Mouse (Mus musculus) liver, embryonic 16.5 days (tissue): ENCODE measurements around the gene Gucy2c. TPM values are rescaled to one million over a fixed set of nuclear protein-coding genes. Genes with fewer than 3 reads are reported as not detected.

Experiments
- ATAC-seq: fragments of 200-750 bp; cut with Nextera tagmentation; 2 replicates; pipeline ENCODE4 v1.8.0; 2017; ENCODE audit warnings: low read depth, mild to moderate bottlenecking, moderate number of reproducible peaks, moderate library complexity
- H3K27ac ChIP-seq: fragments of 300-500 bp; sonication (generic); 2 replicates; pipeline ENCODE4 v1.5.1; 2014; ENCODE audit warnings: mild to moderate bottlenecking, low read length
- H3K27me3 ChIP-seq: fragments of 300-500 bp; sonication (generic); 2 replicates; pipeline ENCODE4 v1.6.1; 2014; ENCODE audit warnings: low read depth, low read length, mixed read lengths; ENCODE audit not compliant: control insufficient read depth, insufficient read depth
- H3K36me3 ChIP-seq: fragments of 300-500 bp; sonication (generic); 2 replicates; pipeline ENCODE4 v1.6.1; 2014; ENCODE audit warnings: mild to moderate bottlenecking; ENCODE audit not compliant: control insufficient read depth, insufficient read depth
- H3K4me1 ChIP-seq: fragments of 300-500 bp; sonication (generic); 2 replicates; pipeline ENCODE4 v1.6.1; 2014; ENCODE audit warnings: low read depth, low read length, mixed read lengths; ENCODE audit not compliant: control insufficient read depth
- H3K4me2 ChIP-seq: fragments of 300-500 bp; sonication (generic); 2 replicates; pipeline ENCODE4 v1.6.1; 2014; ENCODE audit warnings: low read depth, low read length, mixed read lengths
- H3K4me3 ChIP-seq: fragments of 300-500 bp; sonication (generic); 2 replicates; pipeline ENCODE4 v1.5.1; 2014; ENCODE audit warnings: low read depth, mild to moderate bottlenecking, low read length
- H3K9ac ChIP-seq: fragments of 300-500 bp; sonication (generic); 2 replicates; pipeline ENCODE4 v1.6.1; 2014; ENCODE audit warnings: low read depth, low read length
- H3K9me3 ChIP-seq: fragments of 300-500 bp; sonication (generic); replicated peaks from 2 replicates; pipeline ENCODE4 v1.6.1; 2016; ENCODE audit warnings: low read length; ENCODE audit not compliant: control insufficient read depth
- WGBS: fragments of 180-500 bp; shearing (Covaris S2); extraction: QIAGEN DNeasy Blood & Tissue Kit; methylation state at CpG from one replicate; pipeline ENCODE4 v1.1.7; 2014; ENCODE audit not compliant: insufficient replicate concordance; 5-methylcytosine and 5-hydroxymethylcytosine counted together
- polyA plus RNA-seq: library from polyadenylated mRNA; unstranded; fragments of >200 nt; fragmentation: Nextera tagmentation; extraction: Ambion mirVana; gene quantifications from 2 replicates; pipeline ENCODE4 v1.2.1, GENCODE M21; 2015

Gene Gucy2c
- polyA plus RNA-seq, 1 experiment from 2014 or later = 0.60 TPM

- 55% methylated on average over 6 of the region's 6 CpGs for WGBS
Observed at GRCm38 (mm10) chr6:136795850-136796249, 14.3 kb upstream of the Gucy2c start.

DNA sequence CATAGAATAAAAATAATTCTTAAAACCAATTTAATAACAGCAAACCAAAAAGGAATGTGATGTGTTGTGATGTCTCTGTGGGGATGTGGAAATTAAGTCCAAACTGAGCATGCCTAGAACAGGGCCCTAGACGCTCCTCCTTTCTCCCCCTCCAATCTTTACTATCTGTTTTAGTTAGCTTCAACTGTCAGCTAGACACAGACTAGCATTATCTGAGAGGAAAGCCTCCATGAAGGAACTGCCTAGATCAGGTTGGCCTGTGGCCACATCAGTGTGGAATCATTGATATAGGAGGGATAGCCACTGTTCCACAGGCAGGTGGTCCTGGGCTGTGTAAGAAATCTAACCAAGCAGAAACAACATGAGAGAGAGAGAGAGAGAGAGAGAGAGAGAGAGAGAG is 13.5 kb upstream of the Gucy2c start:
- no peaks in the 10 kb centered on the region for H3K9me3 ChIP-seq
- ATAC-seq = no peak
- 23% methylated on average over 1 of the region's 1 CpGs for WGBS
- no peak overlapping the region for H3K4me2 ChIP-seq
- H3K27me3 ChIP-seq = peaks cover 9% of the 10 kb centered on the region
- no peak overlapping the region for H3K4me3 ChIP-seq
- peaks cover 28% of the 10 kb centered on the region for H3K4me1 ChIP-seq
- no peak overlapping the region for H3K9ac ChIP-seq
- H3K36me3 ChIP-seq = no peaks in the 10 kb centered on the region
- no peak overlapping the region for H3K27ac ChIP-seq

More at GRCm38 (mm10) chr6:136795850-136796249, 14.3 kb upstream of the Gucy2c start:
- H3K4me3 ChIP-seq = no peak overlapping the region
- H3K27ac ChIP-seq = no peak overlapping the region
- peaks cover 9% of the 10 kb centered on the region for H3K27me3 ChIP-seq
- no peak overlapping the region for H3K4me2 ChIP-seq
- no peaks in the 10 kb centered on the region for H3K36me3 ChIP-seq
- H3K9ac ChIP-seq = no peak overlapping the region
- H3K4me1 ChIP-seq = peaks cover 31% of the 10 kb centered on the region
- no peak for ATAC-seq
- no peaks in the 10 kb centered on the region for H3K9me3 ChIP-seq

- no peak overlapping the region for H3K27ac ChIP-seq
- ATAC-seq = no peak
- H3K36me3 ChIP-seq = no peaks in the 10 kb centered on the region
- under 1% methylated on average over 24 of the region's 24 CpGs for WGBS
- H3K9me3 ChIP-seq = no peaks in the 10 kb centered on the region
- peak overlapping the region; percentile 53 for H3K4me3 ChIP-seq
- peak overlapping the region; percentile 68 for H3K4me2 ChIP-seq
- H3K4me1 ChIP-seq = peaks cover 28% of the 10 kb centered on the region
- peak overlapping the region; percentile 58 for H3K9ac ChIP-seq
- H3K27me3 ChIP-seq = peaks cover 9% of the 10 kb centered on the region
Observed at GRCm38 (mm10) chr6:136793831-136794525, 12.4 kb upstream of the Gucy2c start.

GRCm38 (mm10) chr6:136792884-136793758 is 11.6 kb upstream of the Gucy2c start:
- Histone ChIP-seq H3K9ac (peak overlapping the region; percentile 58; the same call in 1 of the 2 replicates), H3K27me3 (peaks cover 9% of the 10 kb centered on the region), H3K9me3 (no peaks in the 10 kb centered on the region), H3K36me3 (no peaks in the 10 kb centered on the region), H3K27ac (no peak overlapping the region), H3K4me2 (peak overlapping the region; percentile 68), H3K4me1 (peaks cover 28% of the 10 kb centered on the region), H3K4me3 (peak overlapping the region; percentile 53)
- no peak for ATAC-seq
- 20% methylated on average over 16 of the region's 16 CpGs for WGBS

DNA sequence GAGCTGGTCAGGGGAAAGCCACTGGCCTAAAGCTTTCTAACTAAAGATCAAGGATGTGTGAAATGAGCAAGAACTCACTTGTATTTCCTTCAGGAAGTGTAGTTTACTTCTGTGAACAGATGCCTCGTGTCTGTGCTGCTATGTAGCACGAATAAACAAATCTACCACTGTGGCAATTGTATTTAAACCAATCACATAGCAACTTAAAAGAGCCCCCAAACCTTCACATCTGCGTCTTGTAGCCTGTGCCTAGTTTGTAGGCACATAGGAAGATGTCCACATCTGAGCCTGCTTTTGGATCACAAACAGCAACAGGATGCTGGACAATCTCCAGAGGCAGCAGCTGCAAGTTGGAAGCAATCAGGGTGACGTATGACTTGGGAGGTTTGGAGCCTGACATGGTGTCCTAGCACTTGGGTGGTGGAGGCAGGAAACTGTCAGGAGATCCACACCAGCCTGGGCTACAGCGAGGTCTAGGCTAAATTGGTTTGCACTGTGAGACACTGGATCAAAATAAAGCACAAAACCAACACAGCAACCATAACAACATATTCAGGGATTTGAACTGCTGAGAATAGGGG is 7.9 kb upstream of the Gucy2c start:
- Histone ChIP-seq H3K36me3 (no peaks in the 10 kb centered on the region), H3K9me3 (no peaks in the 10 kb centered on the region), H3K27ac (no peak overlapping the region), H3K4me3 (no peak overlapping the region), H3K9ac (no peak overlapping the region), H3K4me2 (no peak overlapping the region), H3K4me1 (peaks cover 12% of the 10 kb centered on the region), H3K27me3 (peaks cover 9% of the 10 kb centered on the region)
- 50% methylated on average over 5 of the region's 5 CpGs for WGBS
- ATAC-seq = no peak

- no peaks in the 10 kb centered on the region for H3K27me3 ChIP-seq
- H3K9ac ChIP-seq = no peak overlapping the region
- 74% methylated on average over 9 of the region's 9 CpGs for WGBS
- H3K4me2 ChIP-seq = no peak overlapping the region
- ATAC-seq = no peak
- H3K9me3 ChIP-seq = no peaks in the 10 kb centered on the region
- no peak overlapping the region for H3K4me3 ChIP-seq
- H3K27ac ChIP-seq = no peak overlapping the region
- H3K4me1 ChIP-seq = no peaks in the 10 kb centered on the region
- H3K36me3 ChIP-seq = no peaks in the 10 kb centered on the region
Observed at GRCm38 (mm10) chr6:136782761-136783160, 1.2 kb upstream of the Gucy2c start.

DNA sequence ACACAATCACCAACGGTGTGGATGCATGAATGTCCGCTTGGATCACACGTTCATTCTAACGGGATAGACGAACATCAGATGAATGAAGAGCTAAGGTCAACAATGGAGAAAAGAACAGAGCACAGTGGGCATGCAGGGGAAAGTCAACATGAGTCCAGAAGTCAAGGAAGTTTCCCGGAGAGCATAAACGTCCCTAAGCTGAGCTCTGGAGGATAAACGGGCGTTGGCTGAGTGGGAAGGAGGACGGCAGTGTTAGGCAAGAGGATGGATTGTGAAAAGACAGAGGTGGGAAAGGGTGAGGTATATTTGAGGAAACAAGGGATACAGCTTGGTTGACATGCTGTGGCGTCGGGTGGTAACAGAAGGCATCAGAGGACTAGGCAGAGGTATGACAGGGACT is 581 bp upstream of the Gucy2c start:
- H3K9me3 ChIP-seq = no peaks in the 10 kb centered on the region
- H3K4me2 ChIP-seq = no peak overlapping the region
- ATAC-seq = no peak
- H3K27me3 ChIP-seq = no peaks in the 10 kb centered on the region
- 70% methylated on average over 12 of the region's 12 CpGs for WGBS
- H3K9ac ChIP-seq = no peak overlapping the region
- H3K4me1 ChIP-seq = no peaks in the 10 kb centered on the region
- no peak overlapping the region for H3K4me3 ChIP-seq
- no peak overlapping the region for H3K27ac ChIP-seq
- no peaks in the 10 kb centered on the region for H3K36me3 ChIP-seq

- H3K36me3 ChIP-seq = no peaks in the 10 kb centered on the region
- H3K9ac ChIP-seq = no peak overlapping the region
- 78% methylated on average over 1 of the region's 1 CpGs for WGBS
- no peak for ATAC-seq
- no peaks in the 10 kb centered on the region for H3K4me1 ChIP-seq
- H3K4me3 ChIP-seq = no peak overlapping the region
- H3K4me2 ChIP-seq = no peak overlapping the region
- H3K27me3 ChIP-seq = no peaks in the 10 kb centered on the region
- H3K27ac ChIP-seq = no peak overlapping the region
- no peaks in the 10 kb centered on the region for H3K9me3 ChIP-seq
Observed at GRCm38 (mm10) chr6:136776392-136776791, 5.2 kb downstream of the Gucy2c start.

- Histone ChIP-seq H3K4me1 (no peaks in the 10 kb centered on the region), H3K4me3 (no peak overlapping the region), H3K9ac (no peak overlapping the region), H3K27ac (no peak overlapping the region), H3K36me3 (no peaks in the 10 kb centered on the region), H3K9me3 (no peaks in the 10 kb centered on the region), H3K27me3 (no peaks in the 10 kb centered on the region), H3K4me2 (no peak overlapping the region)
- WGBS = 64% methylated on average over 7 of the region's 7 CpGs
- no peak for ATAC-seq
Observed at GRCm38 (mm10) chr6:136769859-136770258, 11.7 kb downstream of the Gucy2c start.
